Mouse (Mus musculus) megakaryocyte, embryonic 14.5 days (primary cell): ENCODE results near the gene Exoc3l2.

Experiments used
- FLI1 ChIP-seq: IDR thresholded peaks from 2 replicates; pipeline ENCODE4 v1.6.1; 2012; ENCODE audit warnings: low read length, inconsistent platforms, mixed read lengths
- GATA1 ChIP-seq: IDR thresholded peaks from 3 replicates; pipeline ENCODE4 v1.6.1; 2012; ENCODE audit warnings: mixed read lengths, low read length, inconsistent platforms, borderline replicate concordance

DNA sequence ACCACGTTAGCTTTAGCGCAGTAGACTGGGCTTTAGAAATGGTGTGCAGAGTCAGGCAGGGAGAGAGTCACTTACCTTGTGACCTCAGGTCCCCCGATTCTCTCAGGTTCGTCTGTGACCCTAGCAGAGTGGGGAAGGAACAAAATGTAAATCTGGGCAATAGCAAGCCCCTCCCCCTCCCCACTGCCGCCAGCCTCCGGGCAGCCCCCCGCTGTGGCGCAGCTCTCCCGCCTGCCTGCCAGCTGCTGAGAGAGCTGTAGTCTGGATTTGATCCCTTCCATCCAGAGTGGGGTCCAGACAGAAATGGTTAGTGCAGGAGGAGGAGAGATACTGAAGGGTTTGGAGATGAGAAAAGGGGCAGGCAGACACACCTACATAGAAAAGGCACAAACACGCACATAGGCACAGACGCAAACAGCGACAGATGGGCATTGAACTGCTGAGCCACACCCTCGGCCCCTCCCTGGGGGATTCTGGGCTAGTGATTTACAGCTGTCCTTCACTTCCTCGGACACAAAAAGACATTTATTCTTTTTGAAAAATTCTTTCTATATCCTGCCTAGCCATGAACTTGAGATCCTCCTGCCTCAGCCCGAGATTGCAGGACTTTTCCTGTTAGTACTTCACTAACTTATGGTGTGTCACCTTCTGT lies 35.0 kb upstream of the Exoc3l2 start:
- no peak for TF ChIP-seq GATA1
- TF ChIP-seq FLI1, result no peak
